Mouse (Mus musculus): ENCODE data around the gene Espl1. TPM values are rescaled to one million over a fixed set of nuclear protein-coding genes. Genes with fewer than 3 reads are reported as not detected.
"Not testable (repeated sequence)": the region's sequence is repeated elsewhere in the genome, so short reads cannot be mapped to it uniquely, and the experiment has no call there.

Espl1 gene
- polyA plus RNA-seq, 1 experiment from 2014 or later = 21.8 TPM

- ChIA-PET POLR2A (interaction anchor here (0.6 kb wide), 1 partner anchor 41 kb away, joined by 4 read pairs; no protein-coding TSS in a partner anchor), CTCF (interaction anchor here (0.8 to 1.3 kb wide), 2 partner anchors 9 to 42 kb away, joined by 4 read pairs; partner anchors contain the start of gene Pfdn5)
- ATAC-seq (no peak), DNase-seq (ENCODE audit: low read depth, low spot score) (no peak)
- H3K27me3 ChIP-seq = no peaks in the 10 kb centered on the region
- no peak for TF ChIP-seq CTCF (IDR thresholded peaks at IDR 0.05)
- in situ Hi-C loops (cut with MboI; ENCODE audit: low pct_unique_long_range_greater_than_20kb) = loop anchor here (5.0 kb wide), 1 partner anchor 42 kb away; no protein-coding TSS in a partner anchor
These were observed 39.2 kb downstream of the Espl1 start for GRCm38 (mm10) chr15:102335254-102335653.

GRCm38 (mm10) chr15:102335925-102336324 is 39.9 kb downstream of the Espl1 start:
- in situ Hi-C loops (cut with MboI; ENCODE audit: low pct_unique_long_range_greater_than_20kb) = loop anchor here (5.0 kb wide), 1 partner anchor 41 kb away; no protein-coding TSS in a partner anchor
- CTCF ChIA-PET = interaction anchor here (0.8 to 1.3 kb wide), 2 partner anchors 10 to 41 kb away, joined by 4 read pairs; partner anchors contain the start of gene Pfdn5
- not testable (repeated sequence) for H3K27me3 ChIP-seq; DNase-seq (ENCODE audit: low read depth, low spot score); ATAC-seq
- POLR2A ChIA-PET = interaction anchor here (1.0 to 1.2 kb wide), 3 partner anchors 9 to 13 kb away, joined by 3 read pairs; no protein-coding TSS in a partner anchor

- DNase-seq (ENCODE audit: low read depth, low spot score) (no peak), ATAC-seq (no peak)
- no peak for TF ChIP-seq CTCF (IDR thresholded peaks at IDR 0.05)
- in situ Hi-C loops (cut with MboI; ENCODE audit: low pct_unique_long_range_greater_than_20kb) = loop anchor here (5.0 kb wide), 1 partner anchor 40 kb away; no protein-coding TSS in a partner anchor
- H3K27me3 ChIP-seq = no peaks in the 10 kb centered on the region
- POLR2A ChIA-PET = interaction anchor here (1.0 to 1.2 kb wide), 3 partner anchors 9 to 12 kb away, joined by 3 read pairs; no protein-coding TSS in a partner anchor
- CTCF ChIA-PET = interaction anchor here (0.7 kb wide), 1 partner anchor 25 kb away, joined by 3 read pairs; no protein-coding TSS in a partner anchor
These were observed 40.9 kb downstream of the Espl1 start for GRCm38 (mm10) chr15:102336946-102337345.

- ATAC-seq (no peak), DNase-seq (ENCODE audit: low read depth, low spot score) (no peak)
- POLR2A ChIA-PET = no interaction called here
- TF ChIP-seq CTCF (IDR thresholded peaks at IDR 0.05) = no peak
- no peaks in the 10 kb centered on the region for H3K27me3 ChIP-seq
- CTCF ChIA-PET = no interaction called here
- in situ Hi-C loops (cut with MboI; ENCODE audit: low pct_unique_long_range_greater_than_20kb) = loop anchor here (5.0 kb wide), 1 partner anchor 38 kb away; no protein-coding TSS in a partner anchor
These were observed 43.5 kb downstream of the Espl1 start for GRCm38 (mm10) chr15:102339612-102340011.

GRCm38 (mm10) chr15:102341580-102341979 is 45.5 kb downstream of the Espl1 start:
- DNase-seq (ENCODE audit: low read depth, low spot score) (no peak), ATAC-seq (no peak)
- H3K27me3 ChIP-seq = no peaks in the 10 kb centered on the region
- TF ChIP-seq CTCF (IDR thresholded peaks at IDR 0.05) = peak; percentile 87
- CTCF ChIA-PET = interaction anchor here (0.9 to 1.0 kb wide), 2 partner anchors 15 to 33 kb away, joined by 3 to 4 read pairs; partner anchors contain the start of gene Pfdn5
- in situ Hi-C loops (cut with MboI; ENCODE audit: low pct_unique_long_range_greater_than_20kb) = no loop called here
- POLR2A ChIA-PET = no interaction called here

- DNase-seq (ENCODE audit: low read depth, low spot score) = no peak
- H3K27me3 ChIP-seq = no peaks in the 10 kb centered on the region
- ATAC-seq = no peak
- CTCF ChIA-PET = no interaction called here
- no peak for TF ChIP-seq CTCF (IDR thresholded peaks at IDR 0.05)
- POLR2A ChIA-PET = no interaction called here
- in situ Hi-C loops (cut with MboI; ENCODE audit: low pct_unique_long_range_greater_than_20kb) = no loop called here
These were observed 48.4 kb downstream of the Espl1 start for GRCm38 (mm10) chr15:102344490-102344889.

GRCm38 (mm10) chr15:102346444-102346843 is 50.4 kb downstream of the Espl1 start:
- in situ Hi-C loops (cut with MboI; ENCODE audit: low pct_unique_long_range_greater_than_20kb) = no loop called here
- H3K27me3 ChIP-seq = no peaks in the 10 kb centered on the region
- ChIA-PET POLR2A (interaction anchor here (0.5 to 1.2 kb wide), 4 partner anchors 10 to 139 kb away, joined by 3 to 7 read pairs (median 4); no protein-coding TSS in a partner anchor), CTCF (interaction anchor here (1.1 to 2.1 kb wide), 3 partner anchors 20 to 35 kb away, joined by 3 to 11 read pairs (median 7); no protein-coding TSS in a partner anchor)
- DNase-seq (ENCODE audit: low read depth, low spot score) (no peak), ATAC-seq (no peak)
- no peak for TF ChIP-seq CTCF (IDR thresholded peaks at IDR 0.05)

- no peaks in the 10 kb centered on the region for H3K27me3 ChIP-seq
- DNase-seq (ENCODE audit: low read depth, low spot score) = peak; percentile 69
- TF ChIP-seq CTCF (IDR thresholded peaks at IDR 0.05) = no peak
- in situ Hi-C loops (cut with MboI; ENCODE audit: low pct_unique_long_range_greater_than_20kb) = no loop called here
- POLR2A ChIA-PET = interaction anchor here (1.3 kb wide), 1 partner anchor 24 kb away, joined by 3 read pairs; the partner anchor contains the start of gene Pfdn5
- peak; percentile 79 for ATAC-seq
- CTCF ChIA-PET = interaction anchor here (1.1 to 1.6 kb wide), 4 partner anchors 9 to 32 kb away, joined by 3 to 5 read pairs (median 4); no protein-coding TSS in a partner anchor
These were observed 54.3 kb downstream of the Espl1 start, which contains the start of gene Aaas for GRCm38 (mm10) chr15:102350138-102350941. Gene Aaas, minus strand, starts transcription at chr15:102350771.

GRCm38 (mm10) chr15:102350942-102351291 is 54.9 kb downstream of the Espl1 start:
- POLR2A ChIA-PET = no interaction called here
- CTCF ChIA-PET = interaction anchor here (1.3 to 1.5 kb wide), 2 partner anchors 8 to 13 kb away, joined by 3 read pairs; no protein-coding TSS in a partner anchor
- ATAC-seq = no peak
- in situ Hi-C loops (cut with MboI; ENCODE audit: low pct_unique_long_range_greater_than_20kb) = no loop called here
- DNase-seq (ENCODE audit: low read depth, low spot score) = no peak
- no peak for TF ChIP-seq CTCF (IDR thresholded peaks at IDR 0.05)
- no peaks in the 10 kb centered on the region for H3K27me3 ChIP-seq

- TF ChIP-seq CTCF (IDR thresholded peaks at IDR 0.05) = no peak
- H3K27me3 ChIP-seq = no peaks in the 10 kb centered on the region
- CTCF ChIA-PET = interaction anchor here (1.5 kb wide), 1 partner anchor 12 kb away, joined by 3 read pairs; no protein-coding TSS in a partner anchor
- ATAC-seq (no peak), DNase-seq (ENCODE audit: low read depth, low spot score) (no peak)
- in situ Hi-C loops (cut with MboI; ENCODE audit: low pct_unique_long_range_greater_than_20kb) = no loop called here
- POLR2A ChIA-PET = no interaction called here
These were observed 56.1 kb downstream of the Espl1 start for GRCm38 (mm10) chr15:102352177-102352576.
